Mouse (Mus musculus): ENCODE results near the gene Masp2. TPM values are rescaled to one million over a fixed set of nuclear protein-coding genes. Genes with fewer than 3 reads are reported as not detected.
A peak's percentile ranks its signal among the peaks of the same experiment; 100 is the strongest.

The Masp2 gene
- 5.0 and 6.8 TPM in 2 replicates for polyA plus RNA-seq (2014; fragmentation: Nextera tagmentation; extraction: Ambion mirVana)

GRCm38 (mm10) chr4:148602357-148603120 is at the start of gene Masp2:
Gene Masp2 (plus strand): TSS chr4:148602554.
- ATAC-seq (replicated peaks; ENCODE audit: low FRiP score) (no peak), DNase-seq (ENCODE audit: low spot score) (no peak)

GRCm38 (mm10) chr4:148557766-148558165 is 44.6 kb upstream of the Masp2 start:
- H3K4me3 ChIP-seq (ENCODE audit: low read depth, low read length): peak overlapping the region; percentile 92
- peaks cover 11% of the 10 kb centered on the region for H3K4me1 ChIP-seq (replicated peaks; ENCODE audit: control insufficient read depth, insufficient read depth, low read length)
- peak overlapping the region; percentile 99 for H3K9ac ChIP-seq (ENCODE audit: low read depth, low read length)
- DNase-seq (ENCODE audit: low spot score) (no peak), ATAC-seq (replicated peaks; ENCODE audit: low FRiP score) (peak; percentile 53)
- peak overlapping the region; percentile 88 for H3K4me2 ChIP-seq
- H3K9me3 ChIP-seq (ENCODE audit: control insufficient read depth, low read length): no peaks in the 10 kb centered on the region
- WGBS: 27% methylated on average over 6 of the region's 6 CpGs
- H3K36me3 ChIP-seq (ENCODE audit: control insufficient read depth, insufficient read depth, low read length): peaks cover 46% of the 10 kb centered on the region
- no peaks in the 10 kb centered on the region for H3K27me3 ChIP-seq (replicated peaks; ENCODE audit: control insufficient read depth, insufficient read depth, low read length)
- H3K27ac ChIP-seq (ENCODE audit: low read depth, low read length): peak overlapping the region; percentile 91

More at GRCm38 (mm10) chr4:148602357-148603120, at the start of gene Masp2:
- Histone ChIP-seq H3K4me2 (0 out of 2 replicates have a peak within 1 kb of the TSS, but pooled peaks have one; percentile 8), H3K9me3 (ENCODE audit: control insufficient read depth, low read length) (peaks cover 2% of the 10 kb centered on the region; the same call in 1 of the 2 replicates), H3K36me3 (ENCODE audit: control insufficient read depth, insufficient read depth, low read length) (peaks cover 8% of the 10 kb centered on the region), H3K27me3 (replicated peaks; ENCODE audit: control insufficient read depth, insufficient read depth, low read length) (no peaks in the 10 kb centered on the region), H3K4me1 (replicated peaks; ENCODE audit: control insufficient read depth, insufficient read depth, low read length) (no peaks in the 10 kb centered on the region; the same call in 1 of the 2 replicates), H3K9ac (ENCODE audit: low read depth, low read length) (no peak within 1 kb of the TSS), H3K27ac (ENCODE audit: low read depth, low read length) (no peak within 1 kb of the TSS), H3K4me3 (ENCODE audit: low read depth, low read length) (no peak within 1 kb of the TSS)
- WGBS: 81% methylated on average over 14 of the region's 14 CpGs

- Histone ChIP-seq H3K27ac (ENCODE audit: low read depth, low read length) (peak within 1 kb of the TSS; percentile 91), H3K9me3 (ENCODE audit: control insufficient read depth, low read length) (no peaks in the 10 kb centered on the region), H3K4me1 (replicated peaks; ENCODE audit: control insufficient read depth, insufficient read depth, low read length) (peaks cover 11% of the 10 kb centered on the region), H3K9ac (ENCODE audit: low read depth, low read length) (peak within 1 kb of the TSS; percentile 99), H3K36me3 (ENCODE audit: control insufficient read depth, insufficient read depth, low read length) (peaks cover 47% of the 10 kb centered on the region), H3K4me3 (ENCODE audit: low read depth, low read length) (peak within 1 kb of the TSS; percentile 92), H3K4me2 (peak within 1 kb of the TSS; percentile 88), H3K27me3 (replicated peaks; ENCODE audit: control insufficient read depth, insufficient read depth, low read length) (no peaks in the 10 kb centered on the region)
- ATAC-seq (replicated peaks; ENCODE audit: low FRiP score): peak; percentile 90
- under 1% methylated on average over 63 of the region's 63 CpGs for WGBS
- peak; percentile 91 for DNase-seq (ENCODE audit: low spot score)
Observed at GRCm38 (mm10) chr4:148558297-148559000, 43.9 kb upstream of the Masp2 start, which contains the start of gene Exosc10. Gene Exosc10 (plus strand): TSS chr4:148558429.

GRCm38 (mm10) chr4:148562676-148563075 is 39.7 kb upstream of the Masp2 start:
- Histone ChIP-seq H3K27me3 (replicated peaks; ENCODE audit: control insufficient read depth, insufficient read depth, low read length) (no peaks in the 10 kb centered on the region), H3K4me2 (no peak overlapping the region), H3K4me3 (ENCODE audit: low read depth, low read length) (no peak overlapping the region), H3K4me1 (replicated peaks; ENCODE audit: control insufficient read depth, insufficient read depth, low read length) (peaks cover 9% of the 10 kb centered on the region), H3K36me3 (ENCODE audit: control insufficient read depth, insufficient read depth, low read length) (peaks cover 70% of the 10 kb centered on the region), H3K9ac (ENCODE audit: low read depth, low read length) (no peak overlapping the region), H3K9me3 (ENCODE audit: control insufficient read depth, low read length) (no peaks in the 10 kb centered on the region), H3K27ac (ENCODE audit: low read depth, low read length) (no peak overlapping the region)
- DNase-seq (ENCODE audit: low spot score): no peak
- WGBS: 92% methylated on average over 17 of the region's 17 CpGs
- ATAC-seq (replicated peaks; ENCODE audit: low FRiP score): no peak

GRCm38 (mm10) chr4:148563595-148563994 is 38.8 kb upstream of the Masp2 start:
- Histone ChIP-seq H3K27me3 (replicated peaks; ENCODE audit: control insufficient read depth, insufficient read depth, low read length) (no peaks in the 10 kb centered on the region), H3K4me2 (no peak overlapping the region), H3K9ac (ENCODE audit: low read depth, low read length) (no peak overlapping the region), H3K9me3 (ENCODE audit: control insufficient read depth, low read length) (no peaks in the 10 kb centered on the region), H3K4me3 (ENCODE audit: low read depth, low read length) (no peak overlapping the region), H3K27ac (ENCODE audit: low read depth, low read length) (no peak overlapping the region), H3K4me1 (replicated peaks; ENCODE audit: control insufficient read depth, insufficient read depth, low read length) (peaks cover 6% of the 10 kb centered on the region; the same call in 1 of the 2 replicates), H3K36me3 (ENCODE audit: control insufficient read depth, insufficient read depth, low read length) (peaks cover 79% of the 10 kb centered on the region)
- WGBS: 94% methylated on average over 12 of the region's 12 CpGs
- ATAC-seq (replicated peaks; ENCODE audit: low FRiP score) (no peak), DNase-seq (ENCODE audit: low spot score) (no peak)

GRCm38 (mm10) chr4:148570138-148570537 is 32.2 kb upstream of the Masp2 start:
- no peak overlapping the region for H3K9ac ChIP-seq (ENCODE audit: low read depth, low read length)
- H3K4me2 ChIP-seq: no peak overlapping the region
- DNase-seq (ENCODE audit: low spot score): no peak
- 92% methylated on average over 10 of the region's 10 CpGs for WGBS
- no peak overlapping the region for H3K4me3 ChIP-seq (ENCODE audit: low read depth, low read length)
- ATAC-seq (replicated peaks; ENCODE audit: low FRiP score): no peak
- no peaks in the 10 kb centered on the region for H3K27me3 ChIP-seq (replicated peaks; ENCODE audit: control insufficient read depth, insufficient read depth, low read length)
- H3K36me3 ChIP-seq (ENCODE audit: control insufficient read depth, insufficient read depth, low read length): peaks cover 87% of the 10 kb centered on the region
- H3K27ac ChIP-seq (ENCODE audit: low read depth, low read length): no peak overlapping the region
- H3K4me1 ChIP-seq (replicated peaks; ENCODE audit: control insufficient read depth, insufficient read depth, low read length): no peaks in the 10 kb centered on the region
- no peaks in the 10 kb centered on the region for H3K9me3 ChIP-seq (ENCODE audit: control insufficient read depth, low read length)

GRCm38 (mm10) chr4:148570693-148571295 is 31.6 kb upstream of the Masp2 start:
- Histone ChIP-seq H3K4me3 (ENCODE audit: low read depth, low read length) (no peak overlapping the region), H3K4me2 (no peak overlapping the region), H3K9ac (ENCODE audit: low read depth, low read length) (no peak overlapping the region), H3K27me3 (replicated peaks; ENCODE audit: control insufficient read depth, insufficient read depth, low read length) (no peaks in the 10 kb centered on the region), H3K9me3 (ENCODE audit: control insufficient read depth, low read length) (no peaks in the 10 kb centered on the region), H3K4me1 (replicated peaks; ENCODE audit: control insufficient read depth, insufficient read depth, low read length) (no peaks in the 10 kb centered on the region), H3K27ac (ENCODE audit: low read depth, low read length) (no peak overlapping the region), H3K36me3 (ENCODE audit: control insufficient read depth, insufficient read depth, low read length) (peaks cover 88% of the 10 kb centered on the region)
- 97% methylated on average over 9 of the region's 9 CpGs for WGBS
- ATAC-seq (replicated peaks; ENCODE audit: low FRiP score): no peak
- DNase-seq (ENCODE audit: low spot score): no peak

GRCm38 (mm10) chr4:148573222-148573621 is 29.1 kb upstream of the Masp2 start:
- 79% methylated on average over 7 of the region's 7 CpGs for WGBS
- Histone ChIP-seq H3K27ac (ENCODE audit: low read depth, low read length) (no peak overlapping the region), H3K36me3 (ENCODE audit: control insufficient read depth, insufficient read depth, low read length) (peaks cover 85% of the 10 kb centered on the region), H3K9ac (ENCODE audit: low read depth, low read length) (no peak overlapping the region), H3K4me1 (replicated peaks; ENCODE audit: control insufficient read depth, insufficient read depth, low read length) (no peaks in the 10 kb centered on the region), H3K4me3 (ENCODE audit: low read depth, low read length) (no peak overlapping the region), H3K27me3 (replicated peaks; ENCODE audit: control insufficient read depth, insufficient read depth, low read length) (no peaks in the 10 kb centered on the region), H3K9me3 (ENCODE audit: control insufficient read depth, low read length) (no peaks in the 10 kb centered on the region), H3K4me2 (no peak overlapping the region)
- DNase-seq (ENCODE audit: low spot score) (no peak), ATAC-seq (replicated peaks; ENCODE audit: low FRiP score) (no peak)

Data from liver, embryonic 11.5 days (tissue).